Mouse (Mus musculus) fat pad, adult 2 months (tissue): ENCODE results near the gene Ntng1.

ENCODE experiments used
- DNase-seq: peaks from one replicate; pipeline ENCODE4 v3.0.0-alpha.2; 2011; ENCODE audit warnings: low read depth, low spot score; ENCODE audit errors: extremely low read depth

The Ntng1 gene

GRCm38 (mm10) chr3:110143206-110144061 is at the start of gene Ntng1:
Ntng1 (minus strand) TSS chr3:110144011.
- DNase-seq = no peak

GRCm38 (mm10) chr3:110187401-110187948 is 43.7 kb upstream of the Ntng1 start:
- no peak for DNase-seq

- no peak for DNase-seq
Measured at GRCm38 (mm10) chr3:110149089-110149488, 5.3 kb upstream of the Ntng1 start.

- no peak for DNase-seq
Measured at GRCm38 (mm10) chr3:110144301-110145055, 667 bp upstream of the Ntng1 start.

- DNase-seq = no peak
Measured at GRCm38 (mm10) chr3:110142314-110143205, 1.3 kb downstream of the Ntng1 start.

GRCm38 (mm10) chr3:110141351-110142302 is 2.2 kb downstream of the Ntng1 start:
- DNase-seq = no peak

GRCm38 (mm10) chr3:110136115-110136514 is 7.7 kb downstream of the Ntng1 start:
- no peak for DNase-seq

GRCm38 (mm10) chr3:110133150-110133549 is 10.7 kb downstream of the Ntng1 start:
- DNase-seq = no peak

- no peak for DNase-seq
Measured at GRCm38 (mm10) chr3:110132289-110132688, 11.5 kb downstream of the Ntng1 start.

- no peak for DNase-seq
Measured at GRCm38 (mm10) chr3:110131043-110131891, 12.5 kb downstream of the Ntng1 start.

GRCm38 (mm10) chr3:110129607-110130006 is 14.2 kb downstream of the Ntng1 start:
- no peak for DNase-seq

GRCm38 (mm10) chr3:110105982-110106381 is 37.8 kb downstream of the Ntng1 start:
- no peak for DNase-seq

GRCm38 (mm10) chr3:110094407-110094806 is 49.4 kb downstream of the Ntng1 start:
- DNase-seq = no peak

- no peak for DNase-seq
Measured at GRCm38 (mm10) chr3:110094003-110094402, 49.8 kb downstream of the Ntng1 start.

GRCm38 (mm10) chr3:110092521-110092920 is 51.3 kb downstream of the Ntng1 start:
- DNase-seq = no peak

GRCm38 (mm10) chr3:110087189-110087588 is 56.6 kb downstream of the Ntng1 start:
- DNase-seq = no peak

- DNase-seq = no peak
Measured at GRCm38 (mm10) chr3:110085336-110085735, 58.5 kb downstream of the Ntng1 start.

GRCm38 (mm10) chr3:110064709-110065256 is 79.0 kb downstream of the Ntng1 start:
- peak; percentile 86 for DNase-seq
